ENCODE assay signal across 8 mouse cellular contexts in genomic region chr7:78576706-78577461, GRCm38 (mm10).
DNase-seq lines count a peak whose midpoint lies in the region; ATAC-seq lines count a peak whose summit lies in the region.

No protein-coding gene starts in this region.

- H3K27ac ChIP-seq in kidney, embryonic 16.5 days (ENCODE audit: low read length): no peak overlapping the region
- H3K27ac ChIP-seq in hindbrain, embryonic 10.5 days: peak overlapping the region; percentile 87

- peak; percentile 50; the same call in 1 of the 2 replicates for ATAC-seq in kidney, embryonic 16.5 days (ENCODE audit: low FRiP score, low TSS enrichment)
- ATAC-seq in common myeloid progenitor, adult 5-6 weeks (replicated peaks; ENCODE audit: low read depth, poor library complexity, severe bottlenecking): 0 out of 2 replicates have a peak, but pooled peaks have one; percentile 43

- no peak for DNase-seq in kidney, adult 9 months
- DNase-seq in R1 (ENCODE audit: low read depth, low spot score): peak; percentile 18
- DNase-seq in hindbrain, embryonic 10.5 days (ENCODE audit: low spot score): no peak
- DNase-seq in lung, postnatal 10 days: peak; percentile 38
- peak; percentile 20 to 40 for DNase-seq in thymus, postnatal 36 days
- no peak for DNase-seq in spleen, adult 18-20 months

- H3K4me2 ChIP-seq in kidney, embryonic 16.5 days (replicated peaks; ENCODE audit: low read depth, low read length): peak overlapping the region; percentile 79

- H3K9me3 ChIP-seq in kidney, embryonic 16.5 days (ENCODE audit: low read length): no peaks in the 10 kb centered on the region
- H3K9me3 ChIP-seq in hindbrain, embryonic 10.5 days: no peaks in the 10 kb centered on the region

- WGBS in kidney, embryonic 16.5 days: 2% methylated on average over 34 of the region's 35 CpGs
- WGBS in hindbrain, embryonic 10.5 days: under 1% methylated on average over 35 of the region's 35 CpGs

- peaks cover 10% of the 10 kb centered on the region for H3K4me1 ChIP-seq in kidney, embryonic 16.5 days (ENCODE audit: insufficient read depth, low read length)
- peaks cover 37% of the 10 kb centered on the region for H3K4me1 ChIP-seq in hindbrain, embryonic 10.5 days (replicated peaks)

- peak overlapping the region; percentile 54 for H3K4me3 ChIP-seq in kidney, embryonic 16.5 days (ENCODE audit: low read length)
- H3K4me3 ChIP-seq in hindbrain, embryonic 10.5 days: peak overlapping the region; percentile 66

- peaks cover 62% of the 10 kb centered on the region for H3K27me3 ChIP-seq in kidney, embryonic 16.5 days (ENCODE audit: insufficient read depth, low read length)
- peaks cover 65% of the 10 kb centered on the region for H3K27me3 ChIP-seq in hindbrain, embryonic 10.5 days (ENCODE audit: insufficient read depth, poor library complexity, severe bottlenecking)

- 0 out of 2 replicates have a peak overlapping the region, but pooled peaks have one; percentile 40 for H3K9ac ChIP-seq in kidney, embryonic 16.5 days (replicated peaks; ENCODE audit: low read length)

- H3K36me3 ChIP-seq in kidney, embryonic 16.5 days (ENCODE audit: insufficient read depth, low read length): no peaks in the 10 kb centered on the region
- no peaks in the 10 kb centered on the region for H3K36me3 ChIP-seq in hindbrain, embryonic 10.5 days

Comparison
In these comparisons a context has a peak if more than half of its experiments do, and no peak if none do; other contexts are left out.
1. DNase-seq: peak in R1 (single experiment), lung, postnatal 10 days (single experiment) and thymus, postnatal 36 days (2 of 2); none in kidney, adult 9 months (single experiment), hindbrain, embryonic 10.5 days (single experiment) and spleen, adult 18-20 months (0 of 2).